Mouse (Mus musculus) kidney, postnatal 14 days (tissue): ENCODE results near the gene Wnt2b.
A peak's percentile ranks its signal among the peaks of the same experiment; 100 is the strongest.

Experiments used
- DNase-seq: peaks from one replicate; pipeline ENCODE4 v3.0.0; 2022; ENCODE audit warnings: mixed read lengths

The Wnt2b gene

DNA sequence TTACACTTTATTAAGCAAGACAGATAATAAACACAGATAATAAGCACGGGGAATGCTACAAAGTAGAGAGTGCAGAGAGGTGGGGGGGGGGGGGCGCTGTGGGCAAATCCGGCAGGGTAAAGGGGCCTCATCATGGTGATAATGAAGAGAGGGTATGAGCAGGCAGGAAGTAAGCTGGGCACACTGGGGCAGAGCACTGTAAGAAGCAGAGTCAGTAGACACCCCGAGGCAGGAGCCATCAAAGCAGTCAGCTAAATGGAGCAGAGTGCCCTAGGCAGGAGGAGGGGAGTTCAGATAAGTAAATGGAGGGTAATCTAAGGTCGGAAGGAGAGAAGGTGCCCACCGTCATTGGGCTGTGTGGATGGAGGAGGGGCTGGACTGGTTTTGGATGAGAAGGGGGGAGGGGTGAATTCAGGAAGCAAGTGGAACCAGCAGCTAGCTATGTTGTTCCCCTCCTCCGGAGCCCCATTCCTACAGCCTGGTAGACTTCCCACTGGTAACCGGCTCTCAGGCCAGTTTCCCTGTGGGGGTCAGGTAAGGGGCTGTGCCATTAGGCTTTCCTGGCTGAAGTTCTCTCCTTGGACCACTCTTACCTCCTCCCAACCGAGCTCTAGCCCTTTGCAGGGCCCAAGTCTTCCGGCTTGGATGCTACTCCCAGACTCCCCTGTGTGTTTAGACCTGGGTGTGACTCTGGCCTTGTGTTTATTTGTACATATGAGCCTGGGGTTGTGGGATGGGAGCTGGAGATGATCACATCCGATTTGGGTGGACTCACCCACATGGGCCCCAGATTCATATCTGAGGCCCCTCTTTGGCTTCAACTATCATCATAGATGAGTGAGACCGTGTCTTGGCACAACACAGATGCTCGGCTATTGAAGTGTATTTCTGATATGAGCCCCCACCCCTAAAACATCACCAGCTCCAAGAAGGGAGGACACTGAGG lies 1.9 kb upstream of the Wnt2b start:
- DNase-seq: no peak

DNA sequence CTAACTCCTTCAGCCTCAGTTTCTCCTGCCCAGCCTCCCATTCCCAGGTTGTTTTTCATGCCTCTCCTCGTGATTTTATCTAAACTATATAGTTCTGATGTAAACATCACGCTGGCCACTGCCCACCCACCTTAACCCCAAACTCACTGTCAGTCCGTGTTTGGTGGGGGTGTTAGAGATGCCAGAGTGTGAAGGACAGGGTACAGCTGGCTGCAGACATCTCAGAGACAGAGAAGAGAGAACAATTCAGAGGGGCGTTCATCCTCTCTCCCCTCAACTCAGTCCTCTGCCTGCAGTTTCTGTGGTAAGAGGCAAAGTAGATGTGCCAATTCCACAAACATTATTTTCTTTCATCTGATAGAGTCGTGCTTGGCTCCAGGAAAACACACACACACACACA lies 1.1 kb upstream of the Wnt2b start:
- DNase-seq: no peak

DNA sequence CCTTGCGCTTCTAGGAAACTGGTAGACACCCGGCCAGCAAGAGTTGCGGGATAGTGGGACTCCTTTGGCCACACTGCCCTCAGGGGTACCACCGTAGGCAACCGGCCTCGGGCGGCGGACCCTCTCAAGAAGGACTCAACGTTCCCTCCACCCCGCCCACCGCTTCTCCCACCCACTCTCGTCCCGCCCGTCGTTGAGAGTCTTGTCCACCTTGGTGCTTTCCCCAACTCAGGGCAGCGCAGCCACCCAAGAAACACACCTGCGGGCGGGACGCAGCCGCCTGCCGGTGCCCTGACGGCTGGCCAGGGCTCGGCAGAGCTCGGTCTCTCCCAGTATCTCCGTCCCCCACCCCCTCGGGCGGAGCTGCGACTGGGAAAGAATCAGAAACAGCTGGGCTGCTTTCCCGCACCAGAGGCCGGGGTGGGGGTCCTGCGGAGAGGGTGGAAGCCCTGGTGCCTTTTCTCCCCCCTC lies 455 bp upstream of the Wnt2b start:
- DNase-seq: peak; percentile 44

DNA sequence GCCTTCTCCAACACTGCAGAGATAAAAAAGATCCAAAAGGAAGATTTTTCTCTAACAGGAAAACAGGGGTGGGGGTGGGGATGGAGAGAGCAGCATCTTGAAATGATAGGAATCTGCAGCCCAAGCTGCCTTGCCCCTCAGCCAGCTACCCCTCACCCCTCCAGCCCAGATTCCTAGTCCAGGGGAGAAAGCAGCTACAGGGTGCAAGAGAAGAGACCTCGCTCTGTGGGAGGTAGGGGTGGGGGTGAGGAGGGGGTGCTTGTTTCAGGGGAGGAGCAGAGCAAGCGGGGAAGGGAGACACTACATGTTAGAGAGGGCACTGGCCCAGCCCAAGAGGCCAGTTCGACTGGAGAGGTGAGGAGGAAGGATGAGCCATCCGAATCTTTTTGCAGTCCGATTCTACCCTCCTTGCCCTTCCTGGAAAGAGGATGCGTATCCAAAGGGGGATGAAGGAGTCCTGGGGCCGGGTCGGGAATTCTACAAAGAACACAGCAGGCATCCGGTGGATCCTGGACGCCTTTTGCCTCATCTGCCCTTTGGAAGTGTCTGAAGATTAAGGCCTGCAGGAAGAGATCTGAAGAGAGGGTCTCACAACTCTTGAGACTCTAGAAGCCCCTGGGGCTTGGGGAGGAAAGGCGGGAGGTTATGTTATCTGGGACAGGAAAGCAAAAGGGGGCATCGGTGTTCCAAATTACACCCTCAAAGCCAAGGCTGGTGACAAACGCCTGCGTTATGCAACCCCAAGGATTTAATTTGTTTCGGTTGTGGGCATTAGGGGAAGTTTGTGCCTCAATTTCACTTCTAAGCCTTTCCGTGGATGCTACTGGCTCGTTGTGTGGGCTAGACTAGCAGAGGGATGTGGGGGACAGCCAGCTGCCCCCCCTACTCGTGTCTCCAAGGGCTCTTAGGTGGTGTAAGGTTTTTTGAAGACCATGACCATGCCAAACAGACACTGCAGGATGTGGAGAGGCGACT lies 1.4 kb downstream of the Wnt2b start:
- DNase-seq: no peak

DNA sequence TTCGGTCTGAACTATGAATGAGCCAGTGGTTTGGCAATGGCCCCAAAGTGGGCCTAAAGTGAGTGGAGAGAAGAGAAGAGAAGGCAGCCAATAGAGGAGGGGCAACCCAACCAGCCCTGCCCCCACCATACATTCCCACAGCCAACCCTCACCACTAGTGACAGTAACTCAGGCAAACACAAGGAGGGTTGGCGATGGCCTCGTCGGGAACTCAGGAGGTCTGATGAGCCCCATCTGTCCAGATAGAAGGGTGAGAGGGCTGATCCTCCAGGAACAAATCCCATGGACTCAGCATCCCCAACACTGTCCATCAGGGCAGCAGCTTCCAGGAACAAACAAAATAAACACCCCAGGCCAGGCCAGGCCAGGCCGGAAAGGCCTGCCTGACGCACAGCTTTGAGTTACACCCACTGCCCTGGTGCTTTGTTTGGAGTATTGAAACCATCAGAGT lies 5.6 kb downstream of the Wnt2b start:
- peak; percentile 39 for DNase-seq

DNA sequence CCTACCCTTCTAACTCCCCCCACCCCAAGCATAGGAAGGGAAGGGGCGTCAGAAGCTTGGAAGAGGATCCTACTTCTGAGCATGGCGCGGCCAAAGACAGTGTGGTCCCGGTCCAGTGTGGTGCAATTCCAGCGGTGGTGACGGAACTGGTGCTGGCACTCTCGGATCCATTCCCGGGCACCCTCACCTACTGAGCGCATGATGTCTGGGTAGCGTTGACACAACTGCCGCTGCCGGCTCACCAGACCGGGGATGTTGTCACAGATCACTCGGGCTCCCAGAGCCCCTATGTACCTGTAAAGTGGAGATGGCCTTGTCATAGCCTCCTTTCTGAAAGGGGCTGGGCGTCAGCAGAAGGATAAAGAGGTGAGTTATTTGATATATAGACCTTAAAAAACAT lies 7.2 kb downstream of the Wnt2b start:
- no peak for DNase-seq

DNA sequence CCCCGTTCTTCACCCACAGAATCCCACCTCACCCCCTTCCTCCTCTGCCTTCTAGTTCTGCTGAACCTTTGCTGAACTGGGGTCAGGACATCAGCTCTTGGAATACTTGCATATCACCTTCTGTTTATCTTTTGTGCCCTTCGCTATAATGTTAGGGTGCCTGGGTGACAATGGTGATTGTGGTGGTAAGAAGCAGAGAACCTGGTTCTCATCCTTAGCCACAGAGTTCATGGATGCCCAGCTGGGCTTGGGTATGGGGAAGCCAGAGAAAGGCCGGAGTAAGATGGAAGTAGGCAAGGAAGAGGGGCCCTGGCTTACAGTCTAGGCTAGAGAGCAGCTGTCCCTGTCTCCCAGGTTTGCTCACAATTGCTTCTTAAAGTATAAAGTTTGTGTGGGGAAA lies 7.6 kb downstream of the Wnt2b start:
- no peak for DNase-seq

DNA sequence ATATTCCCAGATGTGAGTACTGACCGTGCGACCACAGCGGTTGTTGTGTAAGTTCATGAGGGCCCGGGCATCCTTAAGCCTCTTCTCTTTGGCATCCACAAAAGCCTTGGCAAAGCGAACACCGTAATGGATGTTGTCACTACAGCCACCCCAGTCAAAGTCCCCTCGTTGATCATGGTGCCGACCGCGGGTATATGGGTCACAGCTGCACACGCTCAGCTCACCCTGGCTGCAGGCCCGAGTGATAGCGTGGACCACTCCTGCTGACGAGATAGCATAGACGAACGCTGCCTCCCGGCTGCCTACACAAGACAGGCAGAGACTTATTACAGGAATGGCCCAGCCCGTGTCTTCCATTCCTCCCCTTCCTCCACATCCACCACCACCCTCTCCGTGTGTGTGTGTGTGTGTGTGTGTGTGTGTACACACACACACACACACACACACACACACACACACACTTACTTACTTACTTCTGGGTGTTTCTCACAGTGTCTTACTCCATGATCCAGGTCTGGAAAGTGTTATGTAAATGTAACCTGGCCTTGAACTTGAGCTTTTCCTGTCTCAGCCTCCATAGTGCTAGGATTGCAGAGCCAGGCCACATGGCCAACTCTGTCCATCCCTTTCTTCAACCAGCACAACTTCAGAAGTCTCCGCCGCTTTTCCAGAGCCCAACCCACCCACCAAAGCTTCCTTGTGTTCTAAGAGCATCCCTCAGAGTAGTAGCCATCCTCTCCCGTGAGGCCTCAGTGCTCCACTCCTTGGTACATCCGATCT lies 8.6 kb downstream of the Wnt2b start:
- no peak for DNase-seq

DNA sequence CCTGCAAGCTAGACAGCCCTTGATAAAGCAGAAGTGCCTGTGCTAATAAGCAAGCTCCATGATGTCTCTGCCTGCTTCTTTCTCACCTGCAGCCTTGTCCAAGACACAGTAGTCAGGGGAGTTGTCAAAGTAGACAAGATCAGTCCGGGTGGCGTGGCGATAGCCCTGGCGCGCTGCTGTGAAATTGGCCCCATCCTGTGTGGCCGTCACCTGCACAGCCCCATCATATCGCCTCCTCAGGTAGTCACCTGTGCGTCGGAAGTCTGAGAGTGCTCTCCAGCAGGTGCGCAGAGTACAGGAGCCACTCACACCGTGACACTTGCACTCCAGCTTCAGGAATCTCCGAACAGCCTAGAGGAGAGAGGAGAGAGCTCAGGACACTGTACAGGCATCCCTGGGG lies 10.8 kb downstream of the Wnt2b start:
- no peak for DNase-seq

DNA sequence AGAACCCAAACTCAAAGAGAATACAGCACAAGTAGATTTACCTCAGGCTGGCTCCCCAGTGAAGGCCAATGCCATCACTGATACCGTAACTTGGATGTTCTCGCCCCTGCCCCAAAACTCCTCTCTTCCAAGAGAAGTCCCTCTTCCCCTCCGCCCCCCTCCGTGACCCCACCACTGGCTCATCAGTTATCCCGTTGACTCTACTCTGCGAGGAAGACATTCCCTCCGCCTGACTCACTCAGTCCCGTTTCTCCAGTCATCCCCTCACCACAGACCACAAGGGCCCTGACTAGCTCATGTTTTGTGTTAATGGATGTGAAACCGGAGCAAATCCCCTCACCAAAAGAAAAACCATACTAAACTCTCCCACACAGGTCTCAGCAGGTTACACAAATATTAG lies 16.8 kb downstream of the Wnt2b start:
- DNase-seq: no peak

DNA sequence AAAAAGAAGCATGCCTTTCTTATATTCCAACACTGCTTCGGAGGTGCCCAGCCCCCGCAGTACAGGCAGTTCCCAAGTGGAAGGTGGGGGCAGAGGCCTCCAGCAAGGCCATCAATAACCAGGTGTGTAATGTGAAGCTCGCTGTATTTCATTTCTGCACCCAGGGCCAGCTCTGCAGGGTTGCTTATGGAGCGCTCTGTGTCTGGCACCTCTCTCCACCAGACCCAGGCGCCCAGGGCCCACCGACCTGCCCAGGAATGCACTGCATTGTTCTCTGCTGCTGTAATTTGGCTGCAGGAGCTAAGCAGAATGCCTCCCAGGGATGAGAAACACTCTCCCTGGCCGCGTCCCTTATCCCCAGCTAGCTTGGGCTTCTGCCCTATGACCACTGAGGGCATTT lies 18.4 kb downstream of the Wnt2b start:
- DNase-seq: no peak

- no peak for DNase-seq
These were observed 19.0 kb downstream of the Wnt2b start for GRCm38 (mm10) chr3:104942682-104943081.

- no peak for DNase-seq
These were observed 21.0 kb downstream of the Wnt2b start for GRCm38 (mm10) chr3:104940691-104941090.

- DNase-seq: no peak
These were observed 23.4 kb downstream of the Wnt2b start for GRCm38 (mm10) chr3:104938327-104938726.

GRCm38 (mm10) chr3:104937728-104938305 lies 23.9 kb downstream of the Wnt2b start:
- no peak for DNase-seq

GRCm38 (mm10) chr3:104929385-104929784 lies 32.3 kb downstream of the Wnt2b start:
- no peak for DNase-seq

DNA sequence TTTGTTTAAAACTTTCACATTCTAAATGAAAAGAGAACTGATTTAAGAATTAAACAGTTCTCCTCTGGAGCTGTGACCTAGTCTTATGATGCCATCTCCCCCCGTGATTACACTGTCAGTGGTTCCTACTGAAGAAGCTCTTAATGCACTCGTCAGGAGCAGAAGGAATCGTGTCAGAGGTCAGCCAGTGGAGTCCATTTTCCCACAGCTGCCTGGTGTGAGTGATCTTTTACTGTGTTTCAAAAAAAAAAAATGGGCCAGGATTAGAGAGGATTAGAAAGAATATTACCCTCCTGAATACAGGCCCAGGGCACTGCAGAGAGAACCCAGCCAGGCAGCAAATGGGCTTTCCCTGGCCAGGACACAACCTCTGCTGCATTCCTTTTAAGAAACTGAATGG lies 46.7 kb downstream of the Wnt2b start:
- no peak for DNase-seq

GRCm38 (mm10) chr3:104909195-104909594 lies 52.5 kb downstream of the Wnt2b start:
- no peak for DNase-seq

- no peak for DNase-seq
These were observed 55.7 kb downstream of the Wnt2b start for GRCm38 (mm10) chr3:104906007-104906406.

- DNase-seq: no peak
These were observed 56.3 kb downstream of the Wnt2b start for GRCm38 (mm10) chr3:104905389-104905788.

GRCm38 (mm10) chr3:104901154-104901553 lies 60.6 kb downstream of the Wnt2b start:
- no peak for DNase-seq

- no peak for DNase-seq
These were observed 65.6 kb downstream of the Wnt2b start for GRCm38 (mm10) chr3:104896141-104896540.
